Mouse (Mus musculus) heart, postnatal 36 days (tissue): Measurements from ENCODE around the gene Rpl29. TPM values are rescaled to one million over a fixed set of nuclear protein-coding genes. Genes with fewer than 3 reads are reported as not detected.
A peak's percentile ranks its signal among the peaks of the same experiment; 100 is the strongest.

Experiments used
- DNase-seq, 2 experiments: peaks; one replicate each; pipeline ENCODE4 v3.0.0; 2021 to 2022
- intact Hi-C: fragments of 180-260 bp; cut with DNase I; formaldehyde crosslinking; loops from one replicate; pipeline ENCODE4 v1.15.1; 2025
- total RNA-seq, 2 experiments: library from RNA; stranded (reverse); gene quantifications; 2 replicates each; pipeline ENCODE4 v1.2.3; 2021

The Rpl29 gene
- total RNA-seq, 2 experiments from 2014 or later, result 281 to 289 TPM

DNA sequence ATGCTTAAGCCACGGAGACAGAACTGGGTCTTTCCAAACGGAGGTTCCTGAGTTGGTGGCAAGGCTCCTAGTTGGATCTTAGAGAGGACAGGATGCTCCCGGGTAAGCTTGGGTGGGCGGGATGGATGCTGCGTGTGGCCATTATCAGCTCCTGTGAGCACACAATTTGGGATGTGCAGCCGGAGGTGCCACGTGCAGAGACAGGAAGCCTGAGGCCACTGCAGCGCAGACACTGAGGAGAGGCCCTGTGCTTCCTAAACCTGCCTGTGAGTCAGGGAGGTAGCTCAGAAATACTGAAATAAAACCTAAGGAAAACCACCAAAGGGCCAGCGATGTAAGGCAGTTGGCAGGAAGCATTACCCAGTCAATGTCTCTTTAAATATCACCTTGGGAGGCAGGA is 40.5 kb downstream of the Rpl29 start:
- DNase-seq, result no peak
- intact Hi-C loops, result no loop called here

DNA sequence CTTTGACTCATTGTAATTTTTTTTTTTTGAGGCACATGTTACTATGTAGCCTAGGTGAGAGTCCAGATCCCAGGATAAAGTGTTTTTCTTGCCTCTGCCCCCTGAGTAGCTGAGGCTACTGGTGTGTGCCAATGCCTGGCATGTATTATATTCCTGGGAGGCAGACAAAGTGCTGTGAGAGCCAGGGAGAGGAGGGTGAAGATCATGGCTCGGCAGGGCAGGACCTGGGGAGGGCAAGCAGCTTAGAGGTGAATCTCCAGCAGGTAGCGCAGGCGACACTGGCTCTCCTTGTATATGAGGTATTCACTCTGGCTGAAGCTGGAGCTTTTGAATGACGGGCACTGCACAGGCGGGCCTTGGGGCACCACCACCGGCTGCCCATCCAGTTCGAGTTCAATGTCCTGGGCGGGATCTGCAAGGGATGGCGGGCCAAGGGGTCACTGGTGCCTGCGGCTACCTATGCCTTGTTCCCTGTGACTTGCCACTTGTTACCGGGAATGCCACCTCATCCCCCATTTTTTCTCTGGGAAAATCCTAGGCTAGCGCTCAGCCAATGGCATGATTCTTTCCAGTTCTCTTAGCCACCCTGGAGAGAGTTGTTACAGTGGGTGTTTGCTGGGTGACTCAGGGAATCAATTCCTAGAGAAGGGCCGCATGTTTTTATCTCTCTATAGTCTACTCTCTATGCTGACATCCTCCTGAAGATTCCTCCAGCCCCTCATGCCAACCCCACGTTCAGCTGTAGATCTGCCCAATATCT is 41.9 kb downstream of the Rpl29 start:
- DNase-seq, result no peak
- intact Hi-C loops, result no loop called here

DNA sequence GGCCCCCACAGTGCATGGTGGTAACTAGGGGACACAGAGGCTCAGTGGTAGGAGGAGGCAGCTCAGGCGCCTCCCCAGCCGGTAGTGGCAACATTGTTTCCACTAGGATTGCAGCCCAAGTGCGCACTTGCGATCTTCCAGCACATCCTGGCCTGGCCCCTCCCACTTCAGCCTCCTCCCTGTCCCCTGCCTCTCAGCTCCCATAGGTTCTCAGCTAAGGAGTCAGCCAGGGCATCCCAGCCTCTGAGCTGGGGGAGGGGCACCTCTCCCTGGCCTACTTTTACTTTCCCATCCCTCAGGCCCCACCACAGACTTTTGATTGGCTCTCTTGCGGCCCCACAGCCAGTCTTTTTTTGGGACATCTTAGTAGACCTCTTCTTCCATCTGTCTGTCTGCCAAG is 42.6 kb downstream of the Rpl29 start:
- intact Hi-C loops, result loop anchor here (1.0 kb wide), 1 partner anchor 24 kb away; no protein-coding TSS in a partner anchor
- peak; percentile 59 to 67 for DNase-seq

DNA sequence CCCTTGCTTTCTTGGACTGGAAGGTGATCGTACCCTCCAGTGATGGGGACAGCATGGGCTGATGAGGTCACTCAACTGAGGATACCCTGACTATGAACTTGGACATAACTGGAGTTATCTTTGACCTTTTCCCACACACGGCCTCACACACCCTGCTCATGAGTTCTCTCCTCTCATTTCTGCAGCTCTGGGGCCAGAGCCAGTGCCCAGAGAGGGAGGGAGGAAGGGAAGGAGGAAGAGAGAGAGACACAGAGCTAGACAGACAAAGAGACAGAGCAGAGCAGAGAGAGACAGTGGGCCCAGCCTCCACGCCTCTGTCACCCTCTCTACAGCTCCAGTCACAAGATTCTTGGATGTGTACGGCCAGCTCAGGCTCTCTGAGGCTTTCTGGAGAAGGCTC is 43.1 kb downstream of the Rpl29 start:
- no peak for DNase-seq
- intact Hi-C loops, result loop anchor here (1.0 kb wide), 1 partner anchor 24 kb away; no protein-coding TSS in a partner anchor

DNA sequence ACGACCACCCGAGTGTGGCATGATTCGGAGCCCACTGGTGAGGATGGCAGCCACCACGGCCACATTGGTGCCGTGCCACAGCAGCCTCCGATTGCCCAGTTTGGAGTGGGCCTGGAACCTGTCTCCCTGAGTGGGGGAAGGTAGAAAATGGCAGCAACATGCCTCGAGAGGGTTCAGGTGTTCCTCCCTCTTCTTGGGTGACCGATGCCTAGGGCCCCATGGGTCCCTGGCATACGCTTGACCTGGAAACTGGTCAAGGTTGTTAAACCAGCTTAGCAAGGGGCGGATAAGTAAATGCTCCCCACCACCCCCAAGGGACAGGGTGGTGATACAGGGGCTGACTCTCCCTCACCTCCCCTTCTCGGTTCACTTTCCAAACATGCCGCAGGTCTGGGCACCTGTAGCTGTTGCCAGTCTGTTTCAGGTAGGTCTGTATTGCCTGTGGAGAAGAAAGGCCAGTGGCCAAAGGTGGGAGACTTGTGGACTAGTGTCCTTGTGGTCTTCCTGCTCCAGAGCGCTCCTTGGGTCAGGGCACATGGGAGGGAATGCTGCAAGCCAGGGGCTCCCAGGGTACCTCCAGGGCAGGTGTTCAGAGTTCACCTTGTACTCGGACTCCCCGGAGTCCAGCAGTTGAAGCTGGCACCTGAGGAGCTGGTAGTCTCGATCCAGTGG is 44.0 kb downstream of the Rpl29 start:
- intact Hi-C loops, result no loop called here
- DNase-seq, result peak in 1 of 2 experiments; percentile 3

DNA sequence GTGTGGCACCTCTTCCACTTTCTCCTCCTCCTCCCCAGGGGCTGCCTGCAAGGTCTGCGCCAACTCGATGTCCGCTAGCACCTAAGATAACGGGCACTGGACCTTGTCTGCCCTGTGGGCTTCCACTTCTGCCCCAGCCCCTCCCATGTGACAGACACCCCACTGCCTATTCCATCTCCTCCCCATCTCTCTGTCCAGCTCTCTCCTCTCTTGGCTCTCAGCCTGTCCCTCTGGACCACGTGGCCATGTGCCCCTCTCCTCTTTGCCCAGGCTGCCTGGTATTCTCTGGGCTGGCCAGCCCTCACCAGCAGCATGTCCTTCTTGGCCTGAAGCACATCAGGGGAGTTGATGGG is 44.5 kb downstream of the Rpl29 start:
- intact Hi-C loops, result loop anchor here (2.0 kb wide), 1 partner anchor 45 kb away; the partner anchor contains the start of gene Rpl29
- DNase-seq, result peak in 1 of 2 experiments; percentile 6

DNA sequence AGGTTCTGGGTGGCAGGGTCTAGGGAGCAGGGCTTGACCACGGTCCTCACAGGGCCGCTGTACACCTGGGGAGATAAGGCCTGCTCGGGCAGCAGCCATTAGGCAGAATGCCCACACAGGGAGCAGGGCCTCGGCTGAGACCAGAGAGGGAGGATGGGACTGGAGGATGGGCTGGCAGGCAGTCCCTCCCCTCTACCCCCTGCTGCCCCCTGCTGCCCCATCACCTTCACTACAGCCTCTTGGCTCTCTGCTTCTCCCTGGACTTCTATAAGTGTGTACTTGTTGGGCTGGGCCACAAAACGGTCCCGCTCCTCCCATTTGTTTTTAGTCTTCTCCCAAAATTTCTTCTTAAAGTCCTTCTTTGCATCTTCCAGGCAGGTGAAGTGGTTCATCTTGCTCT is 45.2 kb downstream of the Rpl29 start:
- intact Hi-C loops, result loop anchor here (2.0 kb wide), 1 partner anchor 46 kb away; the partner anchor contains the start of gene Rpl29
- peak; percentile 72 to 77 for DNase-seq

DNA sequence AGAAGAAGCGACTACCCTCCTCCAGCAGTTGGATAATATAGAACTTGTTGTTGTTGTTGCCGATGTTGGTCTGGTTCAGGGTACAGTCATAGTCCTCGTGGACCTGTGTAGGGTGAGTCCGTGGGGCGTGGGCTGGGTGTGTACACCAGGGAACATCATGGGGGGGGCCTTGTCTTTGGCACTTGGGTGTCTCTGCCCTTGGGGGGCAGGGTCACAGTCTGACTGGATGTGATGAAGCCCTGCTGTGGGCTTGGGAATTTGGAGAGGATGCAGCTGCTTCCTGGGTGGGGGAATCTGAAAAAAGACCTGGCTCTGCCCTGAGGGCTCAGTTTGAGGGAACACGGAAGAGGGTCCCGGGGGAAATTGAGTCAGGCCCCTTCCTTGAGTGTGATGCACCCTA is 45.8 kb downstream of the Rpl29 start:
- peak in 1 of 2 experiments; percentile 49 for DNase-seq
- intact Hi-C loops, result loop anchor here (2.0 to 5.0 kb wide), 4 partner anchors 46 to 318 kb away; partner anchors contain the start of genes Glyctk and Rpl29

DNA sequence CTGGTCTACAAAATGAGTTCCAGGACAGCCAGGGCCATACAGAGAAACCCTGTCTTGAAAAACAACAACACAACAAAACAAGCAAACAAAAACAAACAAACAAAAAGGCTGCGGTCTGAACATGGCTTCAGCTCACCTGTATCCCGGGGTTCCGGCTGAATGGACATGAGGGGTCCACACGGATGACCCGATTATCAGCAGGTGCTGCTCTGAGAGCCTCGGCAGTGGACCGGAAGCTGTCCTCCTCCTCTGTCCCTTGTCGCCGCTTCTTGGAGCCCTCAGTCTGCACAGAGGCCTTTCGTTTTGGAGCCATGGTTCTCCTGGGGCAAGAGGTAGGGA is 46.4 kb downstream of the Rpl29 start, which contains the start of gene Rrp9:
Gene Rrp9, plus strand, starts transcription at position 301 of the 339 bp plus-strand sequence.
- no peak for DNase-seq
- intact Hi-C loops, result loop anchor here (1.0 to 5.0 kb wide), 7 partner anchors 27 to 318 kb away; partner anchors contain the start of genes Glyctk and Rpl29

DNA sequence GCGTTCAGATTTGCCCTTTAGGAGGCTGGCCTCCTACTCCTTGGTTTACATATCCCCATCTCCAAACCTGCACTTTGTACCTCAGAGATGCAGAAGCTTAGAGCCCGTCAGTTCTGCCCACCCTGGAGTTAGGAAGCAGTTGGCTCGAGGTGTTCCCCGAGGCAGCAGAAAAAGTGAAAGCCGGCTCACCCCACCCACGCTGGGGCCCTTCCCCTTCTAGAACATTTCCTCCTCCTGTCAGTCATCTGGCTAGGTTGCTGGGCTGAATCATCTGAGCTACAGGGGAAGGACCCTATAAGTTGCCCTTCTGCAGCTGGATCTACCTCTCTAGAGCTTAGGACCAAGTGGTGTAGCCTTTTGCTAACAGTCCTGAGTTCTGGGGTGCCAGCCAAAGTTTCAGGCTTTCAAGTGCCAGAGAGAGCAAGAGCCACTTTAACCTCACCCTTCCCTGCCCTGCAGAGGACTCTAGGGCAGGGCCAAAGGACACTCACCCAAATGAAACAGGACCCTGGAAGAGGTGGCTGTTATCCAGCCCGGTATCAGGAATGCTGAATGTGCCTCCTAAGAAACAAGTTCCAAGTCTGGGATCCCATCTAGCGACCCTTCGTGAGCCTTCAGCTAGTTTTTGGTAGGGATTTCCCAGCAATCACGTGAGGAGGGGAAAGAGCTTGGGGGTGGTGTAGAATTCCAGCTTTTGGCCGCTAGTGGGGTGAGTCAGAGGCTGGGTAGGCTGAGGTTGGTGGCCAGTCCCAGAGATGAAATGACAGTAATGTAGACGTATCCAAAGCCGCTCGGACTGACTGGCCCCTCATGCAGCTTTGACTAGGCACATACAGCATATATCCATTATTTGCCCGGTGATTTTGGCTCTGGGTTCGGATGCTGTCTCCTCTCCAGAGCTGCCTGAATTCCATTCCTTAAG is 47.0 kb downstream of the Rpl29 start:
- intact Hi-C loops, result loop anchor here (1.0 to 5.0 kb wide), 6 partner anchors 28 to 319 kb away; partner anchors contain the start of gene Glyctk
- peak; percentile 69 to 80 for DNase-seq

DNA sequence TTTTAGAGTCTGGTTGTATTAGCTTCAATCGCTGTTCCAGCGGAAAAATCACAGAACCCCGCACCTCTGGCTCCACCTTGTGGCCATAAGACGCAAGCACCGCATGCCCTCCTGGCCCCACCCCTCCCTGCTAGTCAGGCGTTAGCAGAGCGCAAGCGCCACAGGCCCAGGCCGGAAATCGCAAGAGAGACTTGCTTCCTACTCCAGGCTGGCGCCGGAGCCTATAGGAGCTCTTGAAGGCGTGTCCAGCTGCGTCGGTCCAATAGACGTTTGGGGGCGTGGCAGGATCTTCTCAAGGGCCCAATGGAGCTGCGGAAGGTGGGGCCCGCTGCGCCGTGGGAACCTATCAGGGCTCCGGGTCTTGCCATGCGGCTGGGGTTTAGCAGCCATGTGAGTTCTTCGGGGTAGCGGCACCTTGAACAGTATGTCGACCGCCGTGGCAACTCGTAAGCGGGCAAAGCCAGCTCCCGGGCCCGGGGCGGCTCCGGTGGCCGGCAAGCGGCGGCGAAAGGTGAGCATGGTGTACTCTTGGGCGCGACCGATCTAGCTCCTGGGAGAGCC is 47.8 kb downstream of the Rpl29 start, which contains the start of gene Parp3:
Gene Parp3, minus strand, starts transcription at position 26 of the 561 bp plus-strand sequence.
- intact Hi-C loops, result loop anchor here (1.0 to 5.0 kb wide), 6 partner anchors 29 to 320 kb away; partner anchors contain the start of gene Glyctk
- DNase-seq, result peak; percentile 96 to 99

DNA sequence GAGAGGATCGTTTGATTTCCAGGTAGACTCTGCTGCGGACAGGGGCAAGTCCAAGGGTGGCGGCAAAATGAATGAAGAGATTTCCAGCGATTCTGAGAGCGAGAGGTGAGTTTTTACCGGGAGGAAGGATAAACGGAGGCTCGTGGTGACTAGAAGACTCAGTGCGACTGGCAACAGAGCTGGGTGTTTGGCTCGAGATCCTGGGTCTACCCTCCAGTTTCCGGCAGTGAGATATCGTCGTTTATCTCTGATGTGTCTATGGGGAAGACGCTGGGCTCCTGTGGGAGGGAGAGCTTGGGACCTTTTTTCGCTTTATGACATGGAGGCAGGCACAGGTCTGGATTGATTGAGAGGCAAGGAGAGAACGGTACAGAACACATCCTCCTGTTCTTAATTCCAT is 48.4 kb downstream of the Rpl29 start:
- no peak for DNase-seq
- intact Hi-C loops, result loop anchor here (2.0 to 5.0 kb wide), 6 partner anchors 105 to 320 kb away; partner anchors contain the start of gene Glyctk

DNA sequence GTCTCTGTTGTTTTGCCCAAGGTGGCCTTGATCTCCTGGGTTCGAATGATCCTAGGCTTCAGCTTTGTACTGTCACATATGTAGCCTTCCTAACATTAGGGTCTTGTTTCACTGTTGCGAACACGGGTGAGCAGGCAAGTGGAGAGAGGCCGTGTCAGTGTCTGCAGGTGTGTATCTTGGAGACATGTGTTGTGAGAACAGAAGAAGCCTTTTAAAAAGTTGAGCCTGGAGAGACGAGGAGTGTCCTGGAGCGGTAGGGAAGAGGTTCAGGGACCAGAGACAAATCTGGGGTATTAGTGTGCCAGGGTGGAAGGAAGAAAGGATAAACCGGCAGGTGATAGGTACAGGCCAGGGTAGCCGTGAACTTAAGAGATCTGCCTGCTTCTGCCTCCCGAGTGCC is 48.8 kb downstream of the Rpl29 start:
- DNase-seq, result no peak
- intact Hi-C loops, result loop anchor here (2.0 to 5.0 kb wide), 4 partner anchors 106 to 321 kb away; partner anchors contain the start of gene Glyctk

DNA sequence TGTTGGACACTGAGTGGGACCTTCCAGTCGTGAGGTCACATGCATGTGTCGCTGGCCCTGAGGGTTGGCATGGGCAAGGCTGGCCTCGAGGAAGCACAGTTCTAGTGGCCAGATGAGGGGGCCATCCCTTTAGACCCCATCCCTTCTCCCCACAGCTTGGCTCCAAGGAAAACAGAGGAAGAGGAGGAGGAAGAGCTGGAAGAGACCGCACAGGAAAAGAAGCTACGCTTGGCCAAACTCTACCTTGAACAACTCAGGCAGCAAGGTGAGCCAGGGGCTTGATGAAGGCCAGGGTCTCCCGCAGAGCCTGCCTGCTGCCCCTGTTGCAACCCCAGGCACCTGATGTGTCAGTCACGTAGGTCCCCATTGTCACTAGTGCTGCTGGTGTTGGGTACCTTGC is 51.3 kb downstream of the Rpl29 start:
- DNase-seq, result no peak
- intact Hi-C loops, result no loop called here

DNA sequence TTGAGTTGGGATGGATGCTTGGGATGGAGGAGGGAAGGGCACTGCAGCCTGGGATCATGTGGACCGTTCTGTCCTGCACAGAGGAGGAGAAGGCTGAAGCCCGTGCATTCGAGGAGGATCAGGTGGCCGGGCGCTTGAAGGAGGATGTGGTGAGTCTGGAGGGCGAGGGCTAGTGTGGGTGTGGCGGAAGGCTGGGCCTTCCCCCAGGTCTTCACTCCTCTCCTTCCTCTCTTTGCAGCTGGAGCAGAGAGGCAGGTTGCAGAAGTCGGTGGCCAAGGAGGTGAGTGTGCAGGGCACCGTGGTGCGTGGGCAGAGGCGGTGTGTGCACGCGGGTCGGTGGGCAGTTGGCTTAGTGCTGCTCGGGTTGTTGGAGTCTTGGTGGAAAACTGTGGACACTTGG is 51.8 kb downstream of the Rpl29 start:
- no peak for DNase-seq
- intact Hi-C loops, result no loop called here

Other genes starting within 250 kb of the Rpl29 start
- 10 to 100 TPM; 12.2 to 13.8 TPM for gene Ppm1m, start 229.7 kb upstream of the Rpl29 start, total RNA-seq
- 100 to 1,000 TPM; 266 to 269 TPM for gene Twf2, start 226.3 kb upstream of the Rpl29 start, total RNA-seq
- gene Tlr9, start 206.9 kb upstream of the Rpl29 start, total RNA-seq, result 1 to 10 TPM in 1 of 2 experiments, under 1 TPM in 1; 0.47 to 1.1 TPM
- 100 to 1,000 TPM; 298 to 524 TPM for gene Alas1, start 180.8 kb upstream of the Rpl29 start, total RNA-seq
- 1 to 10 TPM; 4.1 TPM for gene Poc1a, start 148.4 kb upstream of the Rpl29 start, total RNA-seq
- 10 to 100 TPM; 56.6 to 56.8 TPM for gene Dusp7, start 60.8 kb upstream of the Rpl29 start, total RNA-seq
- gene Acy1, start 8.9 kb downstream of the Rpl29 start, total RNA-seq, result 10 to 100 TPM; 24.9 to 27.0 TPM
- gene Abhd14b, start 18.0 kb downstream of the Rpl29 start, total RNA-seq, result 1 to 10 TPM; 7.2 to 8.3 TPM
- 10 to 100 TPM; 20.9 to 25.1 TPM for gene Abhd14a, start 18.2 kb downstream of the Rpl29 start, total RNA-seq
- 10 to 100 TPM; 72.8 to 73.4 TPM for gene Pcbp4, start 23.8 kb downstream of the Rpl29 start, total RNA-seq
- gene Gpr62, start 36.5 kb downstream of the Rpl29 start, total RNA-seq, result not detected
- gene Rrp9, start 46.5 kb downstream of the Rpl29 start, total RNA-seq, result 10 to 100 TPM; 24.9 to 27.7 TPM
- 10 to 100 TPM; 27.2 to 33.7 TPM for gene Parp3, start 47.5 kb downstream of the Rpl29 start, total RNA-seq
- gene Iqcf1, start 70.5 kb downstream of the Rpl29 start, total RNA-seq, result not detected
- gene Iqcf5, start 85.1 kb downstream of the Rpl29 start, total RNA-seq, result not detected
- not detected for gene Iqcf3, start 132.2 kb downstream of the Rpl29 start, total RNA-seq
- not detected for gene Iqcf4, start 141.5 kb downstream of the Rpl29 start, total RNA-seq
- not detected for gene Iqcf6, start 197.1 kb downstream of the Rpl29 start, total RNA-seq
- gene Grm2, start 226.6 kb downstream of the Rpl29 start, total RNA-seq, result not detected